Mouse (Mus musculus) ES-Bruce4 (cell line): ENCODE data around the gene Eme1.

Experiments
- CTCF ChIP-seq: IDR thresholded peaks from one replicate; pipeline ENCODE4 v1.8.1; 2011; ENCODE audit warnings: low read depth, low read length
- EP300 ChIP-seq: IDR thresholded peaks from 2 replicates; pipeline ENCODE4 v1.6.1; 2011; ENCODE audit warnings: low read depth, low read length; ENCODE audit not compliant: insufficient read depth
- POLR2A ChIP-seq: IDR thresholded peaks from one replicate; pipeline ENCODE4 v1.8.1; 2011; ENCODE audit warnings: low read length; ENCODE audit not compliant: insufficient read depth

DNA sequence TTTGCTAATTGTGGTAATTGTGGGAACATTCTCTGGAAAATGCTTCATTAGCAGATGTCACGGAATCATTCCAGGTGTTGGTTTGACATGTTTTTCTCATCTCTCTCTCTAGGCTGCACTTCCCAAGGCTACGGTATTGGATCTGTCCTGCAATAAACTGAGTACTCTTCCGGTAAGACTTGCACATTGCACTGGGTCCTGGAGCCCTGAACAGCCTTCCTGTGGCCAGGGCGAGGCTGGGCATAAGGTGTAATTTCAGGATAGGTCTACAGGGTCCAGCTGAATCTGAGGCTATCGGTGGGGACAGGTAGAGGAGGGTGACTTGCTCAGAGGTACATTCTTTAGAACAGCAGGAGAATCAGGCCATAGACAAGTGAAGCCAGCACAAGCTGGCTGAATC is 21.8 kb downstream of the Eme1 start:
- no peak for TF ChIP-seq CTCF
- no peak for TF ChIP-seq POLR2A
- TF ChIP-seq EP300 = no peak
